Mouse (Mus musculus): Measurements from ENCODE around the gene Fat2.
A peak's percentile ranks its signal among the peaks of the same experiment; 100 is the strongest.

The Fat2 gene

GRCm38 (mm10) chr11:55336101-55336891, at the start of gene Fat2:
Gene Fat2, minus strand, starts transcription at chr11:55336564.
- DNase-seq (ENCODE audit: low spot score in 2 of 2), result no peak

- no peak for DNase-seq (ENCODE audit: low spot score in 2 of 2)
Observed at GRCm38 (mm10) chr11:55383463-55384045, 47.2 kb upstream of the Fat2 start.

GRCm38 (mm10) chr11:55380908-55381307, 44.5 kb upstream of the Fat2 start:
- DNase-seq (ENCODE audit: low spot score in 2 of 2), result no peak

GRCm38 (mm10) chr11:55378371-55378770, 42.0 kb upstream of the Fat2 start:
- peak; percentile 43 to 71 for DNase-seq (ENCODE audit: low spot score in 2 of 2)

- DNase-seq (ENCODE audit: low spot score in 2 of 2), result no peak
Observed at GRCm38 (mm10) chr11:55373838-55374237, 37.5 kb upstream of the Fat2 start.

GRCm38 (mm10) chr11:55373373-55373772, 37.0 kb upstream of the Fat2 start:
- DNase-seq (ENCODE audit: low spot score in 2 of 2), result no peak

- DNase-seq (ENCODE audit: low spot score in 2 of 2), result no peak
Observed at GRCm38 (mm10) chr11:55372001-55372400, 35.6 kb upstream of the Fat2 start.

- no peak for DNase-seq (ENCODE audit: low spot score in 2 of 2)
Observed at GRCm38 (mm10) chr11:55369093-55369471, 32.7 kb upstream of the Fat2 start.

- no peak for DNase-seq (ENCODE audit: low spot score in 2 of 2)
Observed at GRCm38 (mm10) chr11:55368388-55369092, 32.2 kb upstream of the Fat2 start.

GRCm38 (mm10) chr11:55367783-55368182, 31.4 kb upstream of the Fat2 start:
- no peak for DNase-seq (ENCODE audit: low spot score in 2 of 2)

GRCm38 (mm10) chr11:55365840-55366239, 29.5 kb upstream of the Fat2 start:
- no peak for DNase-seq (ENCODE audit: low spot score in 2 of 2)

GRCm38 (mm10) chr11:55365242-55365641, 28.9 kb upstream of the Fat2 start:
- DNase-seq (ENCODE audit: low spot score in 2 of 2), result no peak

- no peak for DNase-seq (ENCODE audit: low spot score in 2 of 2)
Observed at GRCm38 (mm10) chr11:55364662-55365061, 28.3 kb upstream of the Fat2 start.

- peak in 1 of 2 experiments; percentile 53 for DNase-seq (ENCODE audit: low spot score in 2 of 2)
Observed at GRCm38 (mm10) chr11:55358094-55358783, 21.9 kb upstream of the Fat2 start.

GRCm38 (mm10) chr11:55356846-55357245, 20.5 kb upstream of the Fat2 start:
- no peak for DNase-seq (ENCODE audit: low spot score in 2 of 2)

GRCm38 (mm10) chr11:55341961-55342371, 5.6 kb upstream of the Fat2 start:
- DNase-seq (ENCODE audit: low spot score in 2 of 2), result no peak

- no peak for DNase-seq (ENCODE audit: low spot score in 2 of 2)
Observed at GRCm38 (mm10) chr11:55340789-55341188, 4.4 kb upstream of the Fat2 start.

GRCm38 (mm10) chr11:55337032-55337769, 837 bp upstream of the Fat2 start:
- no peak for DNase-seq (ENCODE audit: low spot score in 2 of 2)

GRCm38 (mm10) chr11:55335314-55336076, 869 bp downstream of the Fat2 start:
- no peak for DNase-seq (ENCODE audit: low spot score in 2 of 2)

- DNase-seq (ENCODE audit: low spot score in 2 of 2), result no peak
Observed at GRCm38 (mm10) chr11:55334545-55334944, 1.8 kb downstream of the Fat2 start.

GRCm38 (mm10) chr11:55334063-55334462, 2.3 kb downstream of the Fat2 start:
- no peak for DNase-seq (ENCODE audit: low spot score in 2 of 2)

All from urinary bladder, postnatal 4 days (tissue).